In the genomic region with DNA sequence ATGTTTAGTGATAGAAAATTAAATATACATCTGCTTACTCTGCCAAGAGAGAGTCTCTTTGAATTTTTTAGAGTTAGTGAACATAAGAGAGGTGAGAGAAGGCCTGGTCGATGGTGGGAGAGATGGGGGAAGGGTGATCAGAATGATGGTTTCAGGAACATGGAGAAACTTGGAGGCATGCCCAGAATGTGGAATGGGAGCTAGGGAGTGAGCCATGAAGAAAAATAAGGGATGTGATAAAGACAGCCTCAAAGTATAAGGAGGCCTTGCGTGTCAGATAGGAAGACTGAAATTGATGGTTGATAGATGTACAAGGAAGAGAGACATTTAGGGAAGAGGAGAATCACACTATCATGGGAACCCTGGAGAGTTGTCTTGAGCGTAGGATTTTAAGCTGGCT, we compare ENCODE assay signal across 13 mouse cellular contexts.
DNase-seq lines count a peak whose midpoint lies in the region; ATAC-seq and TF ChIP-seq lines count a peak whose summit lies in the region.
"Had no signal": no experiment of that assay in that cellular context is flagged by ENCODE, and none has a peak within 500 bp of the region (broad histone marks: within the 10 kb centered on the region; RNA-seq: fewer than 3 reads in every experiment).

No protein-coding gene starts in this region.

- H3K27ac ChIP-seq in hindbrain, postnatal 0 days = no peak overlapping the region
- no peak overlapping the region for H3K27ac ChIP-seq in hindbrain, embryonic 10.5 days
- H3K27ac ChIP-seq in lung, embryonic 16.5 days (ENCODE audit: low read length) = no peak overlapping the region
- H3K27ac ChIP-seq: forebrain, embryonic 13.5 days had no signal

- H3K9ac ChIP-seq in hindbrain, postnatal 0 days (replicated peaks; ENCODE audit: low read length) = no peak overlapping the region
- no peak overlapping the region for H3K9ac ChIP-seq in lung, embryonic 16.5 days (ENCODE audit: low read length)
- H3K9ac ChIP-seq: forebrain, embryonic 13.5 days had no signal

- intact Hi-C loops in gastrocnemius, postnatal 36 days (cut with DNase I) = no loop called here

- 72% methylated on average over 3 of the region's 3 CpGs for whole genome bisulfite sequencing in hindbrain, postnatal 0 days
- 84% methylated on average over 3 of the region's 3 CpGs for WGBS in hindbrain, embryonic 10.5 days
- WGBS in lung, embryonic 16.5 days = 39% methylated on average over 3 of the region's 3 CpGs
- 62% methylated on average over 3 of the region's 3 CpGs for WGBS in lung, adult 2 months

- TF ChIP-seq POLR2A in lung, adult 2 months (IDR thresholded peaks at IDR 0.05; ENCODE audit: borderline replicate concordance, extremely low read depth, low read depth, low read length) = no peak

- DNase-seq in gastrocnemius, adult 18-20 months (ENCODE audit: low spot score) = peak; percentile 24
- DNase-seq in gastrocnemius, postnatal 36 days = no peak
- DNase-seq in hindbrain, postnatal 0 days (ENCODE audit: low spot score) = peak; percentile 27
- no peak for DNase-seq in hindbrain, embryonic 10.5 days (ENCODE audit: low spot score)
- no peak for DNase-seq in lung, adult 2 months
- DNase-seq in heart, postnatal 4 days = peak; percentile 29
- DNase-seq: cerebellum, adult 11-12 months; kidney, postnatal 25 days; midbrain, embryonic 14.5 days; thymus, postnatal 25 days had no signal

- ATAC-seq in hindbrain, postnatal 0 days = no peak
- ATAC-seq in lung, embryonic 16.5 days (ENCODE audit: low read depth) = peak; percentile 43; the same call in 1 of the 2 replicates
- ATAC-seq: forebrain, embryonic 13.5 days had no signal

- no peak overlapping the region for H3K4me2 ChIP-seq in hindbrain, postnatal 0 days (ENCODE audit: low read depth, low read length)
- no peak overlapping the region for H3K4me2 ChIP-seq in lung, embryonic 16.5 days (ENCODE audit: low read depth, low read length)
- H3K4me2 ChIP-seq: forebrain, embryonic 13.5 days; liver, embryonic 11.5 days had no signal

- no peak overlapping the region for H3K4me3 ChIP-seq in hindbrain, postnatal 0 days (ENCODE audit: low read length)
- H3K4me3 ChIP-seq in hindbrain, embryonic 10.5 days = no peak overlapping the region
- no peak overlapping the region for H3K4me3 ChIP-seq in lung, embryonic 16.5 days (ENCODE audit: low read length)
- H3K4me3 ChIP-seq in lung, adult 2 months (replicated peaks; ENCODE audit: extremely low read depth, low read depth, low read length) = no peak overlapping the region
- H3K4me3 ChIP-seq: forebrain, embryonic 13.5 days had no signal

- H3K9me3 ChIP-seq in hindbrain, postnatal 0 days (ENCODE audit: low read length) = no peaks in the 10 kb centered on the region
- no peaks in the 10 kb centered on the region for H3K9me3 ChIP-seq in hindbrain, embryonic 10.5 days
- no peaks in the 10 kb centered on the region for H3K9me3 ChIP-seq in lung, embryonic 16.5 days (ENCODE audit: control insufficient read depth, low read length)
- H3K9me3 ChIP-seq: forebrain, embryonic 13.5 days had no signal

- no peaks in the 10 kb centered on the region for H3K27me3 ChIP-seq in hindbrain, postnatal 0 days (ENCODE audit: insufficient read depth, low read length)
- H3K27me3 ChIP-seq in hindbrain, embryonic 10.5 days (ENCODE audit: insufficient read depth, poor library complexity, severe bottlenecking) = no peaks in the 10 kb centered on the region
- no peaks in the 10 kb centered on the region for H3K27me3 ChIP-seq in lung, embryonic 16.5 days (ENCODE audit: control insufficient read depth, insufficient read depth, low read depth, low read length)
- H3K27me3 ChIP-seq: forebrain, embryonic 13.5 days had no signal

- H3K36me3 ChIP-seq in hindbrain, postnatal 0 days (ENCODE audit: insufficient read depth, low read length) = no peaks in the 10 kb centered on the region
- no peaks in the 10 kb centered on the region for H3K36me3 ChIP-seq in hindbrain, embryonic 10.5 days
- no peaks in the 10 kb centered on the region for H3K36me3 ChIP-seq in lung, embryonic 16.5 days (ENCODE audit: control insufficient read depth, insufficient read depth, low read length)

- H3K4me1 ChIP-seq in hindbrain, postnatal 0 days (ENCODE audit: insufficient read depth, low read length) = no peaks in the 10 kb centered on the region
- H3K4me1 ChIP-seq in hindbrain, embryonic 10.5 days (replicated peaks) = no peaks in the 10 kb centered on the region
- 0 out of 2 replicates have a peak, but pooled peaks cover 3% of the 10 kb centered on the region for H3K4me1 ChIP-seq in lung, embryonic 16.5 days (replicated peaks; ENCODE audit: control insufficient read depth, insufficient read depth, low read length)
- H3K4me1 ChIP-seq in lung, adult 2 months (ENCODE audit: control insufficient read depth, insufficient read depth, low read length) = no peaks in the 10 kb centered on the region
- H3K4me1 ChIP-seq: forebrain, embryonic 13.5 days had no signal

- no peak for TF ChIP-seq CTCF in hindbrain, postnatal 0 days (IDR thresholded peaks at IDR 0.05; ENCODE audit: low read depth)
- TF ChIP-seq CTCF in lung, adult 2 months (IDR thresholded peaks at IDR 0.05; ENCODE audit: insufficient read depth, low read length) = no peak

Comparison
In these comparisons a context has a peak if more than half of its experiments do, and no peak if none do; other contexts are left out.
1. DNase-seq: peak in gastrocnemius, adult 18-20 months (single experiment), hindbrain, postnatal 0 days (single experiment) and heart, postnatal 4 days (single experiment); none in gastrocnemius, postnatal 36 days (0 of 2), hindbrain, embryonic 10.5 days (single experiment) and lung, adult 2 months (single experiment).